Mouse (Mus musculus): ENCODE data around the gene Kcnn3.

The Kcnn3 gene

GRCm38 (mm10) chr3:89686031-89686430 lies 166.1 kb downstream of the Kcnn3 start:
- no peak for DNase-seq

- DNase-seq: peak; percentile 74 to 93
Observed at GRCm38 (mm10) chr3:89688694-89689581, 169.0 kb downstream of the Kcnn3 start.

GRCm38 (mm10) chr3:89691776-89692175 lies 171.8 kb downstream of the Kcnn3 start:
- DNase-seq: no peak

- DNase-seq: no peak
Observed at GRCm38 (mm10) chr3:89696152-89696821, 176.3 kb downstream of the Kcnn3 start.

GRCm38 (mm10) chr3:89698958-89699357 lies 179.0 kb downstream of the Kcnn3 start:
- no peak for DNase-seq

- no peak for DNase-seq
Observed at GRCm38 (mm10) chr3:89700461-89700860, 180.5 kb downstream of the Kcnn3 start.

- DNase-seq: no peak
Observed at GRCm38 (mm10) chr3:89703596-89703995, 183.6 kb downstream of the Kcnn3 start.

- no peak for DNase-seq
Observed at GRCm38 (mm10) chr3:89704064-89704463, 184.1 kb downstream of the Kcnn3 start.

GRCm38 (mm10) chr3:89714359-89715206 lies 194.6 kb downstream of the Kcnn3 start, which contains the start of gene Adar:
Adar (plus strand) TSS chr3:89715022.
- peak; percentile 61 to 83 for DNase-seq

- peak; percentile 18 to 51 for DNase-seq
Observed at GRCm38 (mm10) chr3:89715207-89715966, 195.4 kb downstream of the Kcnn3 start.

- no peak for DNase-seq
Observed at GRCm38 (mm10) chr3:89715967-89716256, 195.9 kb downstream of the Kcnn3 start.

GRCm38 (mm10) chr3:89722032-89722431 lies 202.1 kb downstream of the Kcnn3 start:
- no peak for DNase-seq

GRCm38 (mm10) chr3:89723400-89724084 lies 203.6 kb downstream of the Kcnn3 start:
- DNase-seq: no peak
